Mouse (Mus musculus): ENCODE results near the gene Smoc1. TPM values are rescaled to one million over a fixed set of nuclear protein-coding genes. Genes with fewer than 3 reads are reported as not detected.

Gene Smoc1
- polyA plus RNA-seq, 1 experiment from 2014 or later = 0.63 TPM

- WGBS = 86% methylated on average over 3 of the region's 3 CpGs
- no peaks in the 10 kb centered on the region for H3K27me3 ChIP-seq (ENCODE audit: insufficient read depth, low read length)
- no peak overlapping the region for H3K9ac ChIP-seq
- no peak overlapping the region for H3K4me3 ChIP-seq (ENCODE audit: low read depth, low read length)
- no peak for ATAC-seq (ENCODE audit: insufficient read depth)
- H3K36me3 ChIP-seq (ENCODE audit: insufficient read depth) = no peaks in the 10 kb centered on the region
- TF ChIP-seq CTCF (IDR thresholded peaks at IDR 0.05; ENCODE audit: low read depth) = no peak
- no peaks in the 10 kb centered on the region for H3K4me1 ChIP-seq (ENCODE audit: insufficient read depth)
- H3K4me2 ChIP-seq = no peak overlapping the region
- H3K27ac ChIP-seq (ENCODE audit: low read depth) = no peak overlapping the region
- no peaks in the 10 kb centered on the region for H3K9me3 ChIP-seq (ENCODE audit: low read depth, low read length)
- no peak for DNase-seq
Observed at GRCm38 (mm10) chr12:81058561-81058960, 32.0 kb downstream of the Smoc1 start.

GRCm38 (mm10) chr12:81061831-81062361 lies 35.3 kb downstream of the Smoc1 start:
- no peaks in the 10 kb centered on the region for H3K9me3 ChIP-seq (ENCODE audit: low read depth, low read length)
- no peak overlapping the region for H3K4me2 ChIP-seq
- no peaks in the 10 kb centered on the region for H3K27me3 ChIP-seq (ENCODE audit: insufficient read depth, low read length)
- TF ChIP-seq CTCF (IDR thresholded peaks at IDR 0.05; ENCODE audit: low read depth) = no peak
- H3K9ac ChIP-seq = no peak overlapping the region
- ATAC-seq (ENCODE audit: insufficient read depth) (no peak), DNase-seq (no peak)
- no peak overlapping the region for H3K4me3 ChIP-seq (ENCODE audit: low read depth, low read length)
- H3K27ac ChIP-seq (ENCODE audit: low read depth) = no peak overlapping the region
- no peaks in the 10 kb centered on the region for H3K4me1 ChIP-seq (ENCODE audit: insufficient read depth)
- 75% methylated on average over 6 of the region's 6 CpGs for WGBS
- H3K36me3 ChIP-seq (ENCODE audit: insufficient read depth) = no peaks in the 10 kb centered on the region

- TF ChIP-seq CTCF (IDR thresholded peaks at IDR 0.05; ENCODE audit: low read depth) = no peak
Observed at GRCm38 (mm10) chr12:81063336-81063955, 36.8 kb downstream of the Smoc1 start.

GRCm38 (mm10) chr12:81074139-81074538 lies 47.5 kb downstream of the Smoc1 start:
- WGBS = 94% methylated on average over 2 of the region's 2 CpGs
- ATAC-seq (ENCODE audit: insufficient read depth) = no peak
- H3K9me3 ChIP-seq (ENCODE audit: low read depth, low read length) = no peaks in the 10 kb centered on the region; the same call in 1 of the 2 replicates
- H3K9ac ChIP-seq = no peak overlapping the region
- H3K4me1 ChIP-seq (ENCODE audit: insufficient read depth) = no peaks in the 10 kb centered on the region
- TF ChIP-seq CTCF (IDR thresholded peaks at IDR 0.05; ENCODE audit: low read depth) = no peak
- no peak overlapping the region for H3K27ac ChIP-seq (ENCODE audit: low read depth)
- H3K4me3 ChIP-seq (ENCODE audit: low read depth, low read length) = no peak overlapping the region
- H3K36me3 ChIP-seq (ENCODE audit: insufficient read depth) = no peaks in the 10 kb centered on the region
- no peak overlapping the region for H3K4me2 ChIP-seq
- DNase-seq = no peak
- H3K27me3 ChIP-seq (ENCODE audit: insufficient read depth, low read length) = no peaks in the 10 kb centered on the region

More at GRCm38 (mm10) chr12:81063336-81063955, 36.8 kb downstream of the Smoc1 start:
- Histone ChIP-seq H3K27ac (ENCODE audit: low read depth) (no peak overlapping the region), H3K9ac (no peak overlapping the region), H3K4me2 (no peak overlapping the region), H3K36me3 (ENCODE audit: insufficient read depth) (no peaks in the 10 kb centered on the region), H3K4me1 (ENCODE audit: insufficient read depth) (no peaks in the 10 kb centered on the region), H3K9me3 (ENCODE audit: low read depth, low read length) (no peaks in the 10 kb centered on the region), H3K27me3 (ENCODE audit: insufficient read depth, low read length) (no peaks in the 10 kb centered on the region), H3K4me3 (ENCODE audit: low read depth, low read length) (no peak overlapping the region)
- DNase-seq (no peak), ATAC-seq (ENCODE audit: insufficient read depth) (no peak)
- 74% methylated on average over 6 of the region's 6 CpGs for WGBS

GRCm38 (mm10) chr12:81074941-81075340 lies 48.3 kb downstream of the Smoc1 start:
- ATAC-seq (ENCODE audit: insufficient read depth) = no peak

GRCm38 (mm10) chr12:81077953-81078646 lies 51.5 kb downstream of the Smoc1 start:
- no peak for ATAC-seq (ENCODE audit: insufficient read depth)

More at GRCm38 (mm10) chr12:81074941-81075340, 48.3 kb downstream of the Smoc1 start:
- Histone ChIP-seq H3K4me1 (ENCODE audit: insufficient read depth) (no peaks in the 10 kb centered on the region), H3K4me2 (no peak overlapping the region), H3K9me3 (ENCODE audit: low read depth, low read length) (no peaks in the 10 kb centered on the region; the same call in 1 of the 2 replicates), H3K27ac (ENCODE audit: low read depth) (no peak overlapping the region), H3K9ac (no peak overlapping the region), H3K36me3 (ENCODE audit: insufficient read depth) (no peaks in the 10 kb centered on the region), H3K4me3 (ENCODE audit: low read depth, low read length) (no peak overlapping the region), H3K27me3 (ENCODE audit: insufficient read depth, low read length) (no peaks in the 10 kb centered on the region)
- 62% methylated on average over 3 of the region's 3 CpGs for WGBS
- TF ChIP-seq CTCF (IDR thresholded peaks at IDR 0.05; ENCODE audit: low read depth) = no peak
- no peak for DNase-seq

GRCm38 (mm10) chr12:81080345-81080744 lies 53.7 kb downstream of the Smoc1 start:
- WGBS = 48% methylated on average over 5 of the region's 5 CpGs
- no peak overlapping the region for H3K4me3 ChIP-seq (ENCODE audit: low read depth, low read length)
- no peak overlapping the region for H3K27ac ChIP-seq (ENCODE audit: low read depth)
- no peaks in the 10 kb centered on the region for H3K27me3 ChIP-seq (ENCODE audit: insufficient read depth, low read length)
- no peaks in the 10 kb centered on the region for H3K4me1 ChIP-seq (ENCODE audit: insufficient read depth)
- H3K9ac ChIP-seq = no peak overlapping the region
- ATAC-seq (ENCODE audit: insufficient read depth) (no peak), DNase-seq (no peak)
- H3K36me3 ChIP-seq (ENCODE audit: insufficient read depth) = no peaks in the 10 kb centered on the region
- H3K4me2 ChIP-seq = no peak overlapping the region
- no peaks in the 10 kb centered on the region; the same call in 1 of the 2 replicates for H3K9me3 ChIP-seq (ENCODE audit: low read depth, low read length)
- TF ChIP-seq CTCF (IDR thresholded peaks at IDR 0.05; ENCODE audit: low read depth) = no peak

More at GRCm38 (mm10) chr12:81077953-81078646, 51.5 kb downstream of the Smoc1 start:
- 57% methylated on average over 2 of the region's 2 CpGs for WGBS
- peak; percentile 30 for DNase-seq
- H3K4me3 ChIP-seq (ENCODE audit: low read depth, low read length) = no peak overlapping the region
- H3K27me3 ChIP-seq (ENCODE audit: insufficient read depth, low read length) = no peaks in the 10 kb centered on the region
- H3K4me1 ChIP-seq (ENCODE audit: insufficient read depth) = no peaks in the 10 kb centered on the region
- H3K9me3 ChIP-seq (ENCODE audit: low read depth, low read length) = no peaks in the 10 kb centered on the region; the same call in 1 of the 2 replicates
- H3K27ac ChIP-seq (ENCODE audit: low read depth) = no peak overlapping the region
- H3K9ac ChIP-seq = no peak overlapping the region
- no peak overlapping the region for H3K4me2 ChIP-seq
- no peak for TF ChIP-seq CTCF (IDR thresholded peaks at IDR 0.05; ENCODE audit: low read depth)
- no peaks in the 10 kb centered on the region for H3K36me3 ChIP-seq (ENCODE audit: insufficient read depth)

Measured in lung, embryonic 14.5 days (tissue).